ENCODE assay signal across 8 mouse cellular contexts in the genomic region with DNA sequence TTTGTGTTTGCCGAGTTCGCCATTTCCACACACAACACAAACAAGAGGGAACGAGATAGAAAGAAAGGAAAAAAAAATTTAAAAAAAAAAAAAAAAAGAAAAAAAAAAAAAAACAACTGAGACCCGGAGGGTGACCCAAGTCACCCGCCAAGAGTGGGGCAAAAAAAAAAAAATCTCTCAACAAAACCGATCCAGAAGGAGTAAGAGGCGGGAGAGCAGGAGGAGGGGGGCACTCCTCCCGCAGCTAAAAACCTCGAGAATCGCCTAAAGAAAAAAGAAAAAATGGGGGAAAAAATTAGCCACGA. TPM values are rescaled to one million over a fixed set of nuclear protein-coding genes. Genes with fewer than 3 reads are reported as not detected.
DNase-seq lines count a peak whose midpoint lies in the region; ATAC-seq and TF ChIP-seq lines count a peak whose summit lies in the region.

No protein-coding gene starts in this region.

- no peak for ATAC-seq in lung, embryonic 14.5 days (ENCODE audit: insufficient read depth)
- ATAC-seq in embryonic facial prominence, embryonic 14.5 days (ENCODE audit: low read depth), result no peak
- no peak for ATAC-seq in intestine, postnatal 0 days
- ATAC-seq in neural tube, embryonic 15.5 days (ENCODE audit: low FRiP score), result no peak

- no peaks in the 10 kb centered on the region for H3K9me3 ChIP-seq in lung, embryonic 14.5 days (ENCODE audit: low read depth, low read length)
- no peaks in the 10 kb centered on the region for H3K9me3 ChIP-seq in embryonic facial prominence, embryonic 14.5 days (ENCODE audit: control insufficient read depth, low read length)
- H3K9me3 ChIP-seq in intestine, postnatal 0 days (ENCODE audit: control insufficient read depth), result no peaks in the 10 kb centered on the region
- no peaks in the 10 kb centered on the region for H3K9me3 ChIP-seq in neural tube, embryonic 15.5 days (replicated peaks)

- peaks cover 7% of the 10 kb centered on the region; the same call in 1 of the 2 replicates for H3K4me1 ChIP-seq in lung, embryonic 14.5 days (ENCODE audit: insufficient read depth)
- peaks cover 12% of the 10 kb centered on the region; the same call in 1 of the 2 replicates for H3K4me1 ChIP-seq in embryonic facial prominence, embryonic 14.5 days (ENCODE audit: control insufficient read depth, insufficient read depth, low read length)
- no peaks in the 10 kb centered on the region for H3K4me1 ChIP-seq in intestine, postnatal 0 days (replicated peaks; ENCODE audit: control insufficient read depth, insufficient read depth, low read length)
- peaks cover 24% of the 10 kb centered on the region for H3K4me1 ChIP-seq in neural tube, embryonic 15.5 days

- peak overlapping the region; percentile 63 for H3K4me2 ChIP-seq in lung, embryonic 14.5 days
- H3K4me2 ChIP-seq in embryonic facial prominence, embryonic 14.5 days (ENCODE audit: low read depth, low read length), result peak overlapping the region; percentile 54
- peak overlapping the region; percentile 64 for H3K4me2 ChIP-seq in intestine, postnatal 0 days (replicated peaks; ENCODE audit: low read depth)
- H3K4me2 ChIP-seq in neural tube, embryonic 15.5 days, result peak overlapping the region; percentile 60

- DNase-seq in lung, embryonic 14.5 days, result no peak
- no peak for DNase-seq in lung, postnatal 10 days
- DNase-seq in embryonic facial prominence, embryonic 14.5 days (ENCODE audit: low spot score), result no peak
- no peak for DNase-seq in layer of hippocampus, postnatal 25 days (ENCODE audit: extremely low spot score in 1 of 2, low spot score in 1 of 2)
- DNase-seq in B cell, adult 2 months, result no peak
- no peak for DNase-seq in cerebellum, postnatal 25 days

- H3K27me3 ChIP-seq in lung, embryonic 14.5 days (ENCODE audit: insufficient read depth, low read length), result no peaks in the 10 kb centered on the region
- no peaks in the 10 kb centered on the region for H3K27me3 ChIP-seq in embryonic facial prominence, embryonic 14.5 days (replicated peaks; ENCODE audit: control insufficient read depth, insufficient read depth, low read length)
- no peaks in the 10 kb centered on the region for H3K27me3 ChIP-seq in intestine, postnatal 0 days (replicated peaks; ENCODE audit: control insufficient read depth, insufficient read depth, low read length)
- H3K27me3 ChIP-seq in neural tube, embryonic 15.5 days (replicated peaks), result no peaks in the 10 kb centered on the region

- under 1% methylated on average over 11 of the region's 11 CpGs for WGBS in lung, embryonic 14.5 days
- WGBS in embryonic facial prominence, embryonic 14.5 days, result under 1% methylated on average over 10 of the region's 11 CpGs
- 0% methylated on average over 11 of the region's 11 CpGs for WGBS in intestine, postnatal 0 days
- 0% methylated on average over 10 of the region's 11 CpGs for WGBS in neural tube, embryonic 15.5 days

- no peak for TF ChIP-seq CTCF in lung, embryonic 14.5 days (IDR thresholded peaks at IDR 0.05; ENCODE audit: low read depth)
- TF ChIP-seq CTCF in intestine, postnatal 0 days (IDR thresholded peaks at IDR 0.05; ENCODE audit: low read depth), result no peak

- peak overlapping the region; percentile 100 for H3K27ac ChIP-seq in lung, embryonic 14.5 days (ENCODE audit: low read depth)
- H3K27ac ChIP-seq in embryonic facial prominence, embryonic 14.5 days (replicated peaks; ENCODE audit: low read depth, low read length), result peak overlapping the region; percentile 100
- peak overlapping the region; percentile 97 for H3K27ac ChIP-seq in intestine, postnatal 0 days (ENCODE audit: low read depth, low read length)
- peak overlapping the region; percentile 100 for H3K27ac ChIP-seq in neural tube, embryonic 15.5 days (replicated peaks)

- H3K4me3 ChIP-seq in lung, embryonic 14.5 days (ENCODE audit: low read depth, low read length), result peak overlapping the region; percentile 90
- peak overlapping the region; percentile 89 for H3K4me3 ChIP-seq in embryonic facial prominence, embryonic 14.5 days (ENCODE audit: low read depth, low read length)
- H3K4me3 ChIP-seq in intestine, postnatal 0 days (ENCODE audit: low read depth, low read length), result peak overlapping the region; percentile 66
- peak overlapping the region; percentile 82 for H3K4me3 ChIP-seq in neural tube, embryonic 15.5 days (replicated peaks)

- H3K36me3 ChIP-seq in lung, embryonic 14.5 days (ENCODE audit: insufficient read depth), result peaks cover 14% of the 10 kb centered on the region
- peaks cover 13% of the 10 kb centered on the region for H3K36me3 ChIP-seq in embryonic facial prominence, embryonic 14.5 days (ENCODE audit: control insufficient read depth, insufficient read depth, low read length)
- H3K36me3 ChIP-seq in intestine, postnatal 0 days (ENCODE audit: control insufficient read depth, insufficient read depth), result peaks cover 7% of the 10 kb centered on the region; the same call in 1 of the 2 replicates
- H3K36me3 ChIP-seq in neural tube, embryonic 15.5 days, result peaks cover 8% of the 10 kb centered on the region

- peak overlapping the region; percentile 100 for H3K9ac ChIP-seq in lung, embryonic 14.5 days
- H3K9ac ChIP-seq in embryonic facial prominence, embryonic 14.5 days (ENCODE audit: low read depth, low read length), result peak overlapping the region; percentile 100
- peak overlapping the region; percentile 95 for H3K9ac ChIP-seq in intestine, postnatal 0 days (ENCODE audit: low read depth, low read length)
- peak overlapping the region; percentile 100 for H3K9ac ChIP-seq in neural tube, embryonic 15.5 days (replicated peaks)

RNA-seq across cellular contexts. Expression of gene Gtf2a1, which starts 0.8 kb away (rescaled TPM):
- polyA plus RNA-seq in lung, embryonic 14.5 days (2014; fragmentation: Nextera tagmentation; extraction: Ambion mirVana), result 36.1 and 38.2 TPM in 2 replicates
- 26.9 and 32.2 TPM in 2 replicates for polyA plus RNA-seq in embryonic facial prominence, embryonic 14.5 days (2014; fragmentation: Nextera tagmentation; extraction: Ambion mirVana)
- polyA plus RNA-seq in intestine, postnatal 0 days (2015; fragmentation: Nextera tagmentation; extraction: Ambion mirVana), result 15.3 and 18.8 TPM in 2 replicates
- polyA plus RNA-seq in neural tube, embryonic 15.5 days (2015; fragmentation: Nextera tagmentation; extraction: Ambion mirVana), result 53.3 and 54.9 TPM in 2 replicates
- 10 to 100 TPM; 49.7 to 54.0 TPM for total RNA-seq in layer of hippocampus, postnatal 25 days (2021)
